Mouse (Mus musculus): ENCODE measurements around the gene Slc22a6. TPM values are rescaled to one million over a fixed set of nuclear protein-coding genes. Genes with fewer than 3 reads are reported as not detected.

Slc22a6 gene
- total and polyA plus RNA-seq, 3 experiments: not detected

GRCm38 (mm10) chr19:8572485-8572884 is 45.4 kb upstream of the Slc22a6 start:
- in situ Hi-C loops (cut with MboI; ENCODE audit: low pct_ligation_motif_present, low pct_unique_long_range_greater_than_20kb, low sequenced_read_pairs): no loop called here
- dilution Hi-C loops (cut with MboI; ENCODE audit: extremely low pct_ligation_motif_present, extremely low pct_unique_long_range_greater_than_20kb, low sequenced_read_pairs): no loop called here
- H3K27ac ChIP-seq (ENCODE audit: insufficient read depth, low read depth): no peak overlapping the region
- H3K9me3 ChIP-seq (replicated peaks; ENCODE audit: low read length): no peaks in the 10 kb centered on the region
- no peak for TF ChIP-seq CTCF (conservative IDR thresholded peaks at IDR 0.05 in 1 of 2, IDR thresholded peaks at IDR 0.05 in 1 of 2; ENCODE audit: low read depth in 2 of 2, low read length in 2 of 2)
- no peak for TF ChIP-seq JUN (IDR thresholded peaks at IDR 0.05; ENCODE audit: insufficient read depth, low read depth, low read length)
- no peak for TF ChIP-seq MXI1 (IDR thresholded peaks at IDR 0.05; ENCODE audit: low read depth, low read length)
- no peak for TF ChIP-seq CHD2 (IDR thresholded peaks at IDR 0.05; ENCODE audit: low read length)
- TF ChIP-seq JUND (conservative IDR thresholded peaks at IDR 0.05; ENCODE audit: low read depth, low read length): no peak
- TF ChIP-seq UBTF (IDR thresholded peaks at IDR 0.05; ENCODE audit: low read depth, low read length): no peak
- TF ChIP-seq NRF1 (IDR thresholded peaks at IDR 0.05; ENCODE audit: low read depth, low read length): no peak
- TF ChIP-seq MAX (IDR thresholded peaks at IDR 0.05; ENCODE audit: low read length): no peak
- TF ChIP-seq MAFK (IDR thresholded peaks at IDR 0.05; ENCODE audit: insufficient replicate concordance, low read length): no peak
- TF ChIP-seq SMC3 (IDR thresholded peaks at IDR 0.05; ENCODE audit: low read depth, low read length): no peak
- TF ChIP-seq POLR2A (IDR thresholded peaks at IDR 0.05; ENCODE audit: low read depth, low read length): no peak
- no peak for TF ChIP-seq USF1 (IDR thresholded peaks at IDR 0.05; ENCODE audit: low read depth, low read length)
- TF ChIP-seq RAD21 (IDR thresholded peaks at IDR 0.05; ENCODE audit: low read depth, low read length): no peak
- TF ChIP-seq MEF2A (IDR thresholded peaks at IDR 0.05; ENCODE audit: borderline replicate concordance, low read depth, low read length): no peak
- TF ChIP-seq GABPA (IDR thresholded peaks at IDR 0.05; ENCODE audit: insufficient replicate concordance, low read depth, low read length): no peak
- TF ChIP-seq POLR2AphosphoS2 (IDR thresholded peaks at IDR 0.05; ENCODE audit: low read depth, low read length): no peak
- no peak for TF ChIP-seq ETS1 (conservative IDR thresholded peaks at IDR 0.05; ENCODE audit: low read depth, low read length)
- no peak for TF ChIP-seq PAX5 (IDR thresholded peaks at IDR 0.05; ENCODE audit: low read length)
- DNase-seq (ENCODE audit: extremely low read depth): no peak
- H3K27me3 ChIP-seq (replicated peaks): no peaks in the 10 kb centered on the region
- no peaks in the 10 kb centered on the region for H3K36me3 ChIP-seq (replicated peaks in 1 of 2; ENCODE audit: control insufficient read depth in 1 of 2, insufficient read depth in 1 of 2, low read length in 1 of 2)
- H3K4me3 ChIP-seq (replicated peaks in 1 of 3; ENCODE audit: low read depth in 2 of 3, low read length in 2 of 3, poor library complexity in 1 of 3): no peak overlapping the region
- H3K9ac ChIP-seq (ENCODE audit: insufficient read depth, low read depth): no peak overlapping the region
- no peak overlapping the region for H3K4me2 ChIP-seq (ENCODE audit: insufficient read depth, low read depth, poor library complexity, severe bottlenecking)
- H3K4me1 ChIP-seq (ENCODE audit: control insufficient read depth in 1 of 2, insufficient read depth in 2 of 2): no peaks in the 10 kb centered on the region
- no peaks in the 10 kb centered on the region for H3K79me2 ChIP-seq (replicated peaks; ENCODE audit: control insufficient read depth, extremely low read depth, insufficient read depth, poor library complexity, severe bottlenecking)

DNA sequence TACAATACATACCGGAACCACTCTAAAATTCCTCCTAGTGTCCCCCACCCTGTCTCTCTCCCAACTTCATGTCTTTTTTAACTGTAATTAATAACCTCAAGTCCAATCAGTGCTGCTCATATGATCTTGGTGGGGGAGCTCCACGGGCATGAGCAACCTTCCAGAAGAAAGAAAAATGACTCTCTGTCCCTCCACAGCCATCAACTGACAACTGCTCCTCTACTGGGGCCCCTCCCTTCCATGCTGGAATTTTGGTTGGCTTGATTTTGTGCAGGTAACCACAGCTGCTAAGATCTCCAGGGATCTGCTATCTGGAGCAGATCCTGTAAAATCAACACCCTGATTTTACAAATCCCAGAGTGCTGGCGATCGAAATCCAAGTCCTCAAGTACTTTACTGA is 40.4 kb upstream of the Slc22a6 start:
- in situ Hi-C loops (cut with MboI; ENCODE audit: low pct_ligation_motif_present, low pct_unique_long_range_greater_than_20kb, low sequenced_read_pairs) (no loop called here), dilution Hi-C loops (cut with MboI; ENCODE audit: extremely low pct_ligation_motif_present, extremely low pct_unique_long_range_greater_than_20kb, low sequenced_read_pairs) (loop anchor here (25.0 kb wide), 1 partner anchor 110 kb away; no protein-coding TSS in a partner anchor)
- no peak for TF ChIP-seq EP300 (IDR thresholded peaks at IDR 0.05; ENCODE audit: low read length)
- no peak for TF ChIP-seq POLR2A (IDR thresholded peaks at IDR 0.05; ENCODE audit: low read depth, low read length)
- TF ChIP-seq RAD21 (IDR thresholded peaks at IDR 0.05; ENCODE audit: low read depth, low read length): no peak
- TF ChIP-seq PAX5 (IDR thresholded peaks at IDR 0.05; ENCODE audit: low read length): no peak
- H3K27ac ChIP-seq (ENCODE audit: insufficient read depth, low read depth): no peak overlapping the region
- H3K4me1 ChIP-seq (ENCODE audit: control insufficient read depth in 1 of 2, insufficient read depth in 2 of 2): 0 out of 4 replicates have a peak, but pooled peaks cover 0 to 3% of the 10 kb centered on the region in 2 experiments
- no peak overlapping the region for H3K4me3 ChIP-seq (replicated peaks in 1 of 3; ENCODE audit: low read depth in 2 of 3, low read length in 2 of 3, poor library complexity in 1 of 3)
- H3K9ac ChIP-seq (ENCODE audit: insufficient read depth, low read depth): no peak overlapping the region
- H3K27me3 ChIP-seq (replicated peaks): no peaks in the 10 kb centered on the region
- no peaks in the 10 kb centered on the region for H3K79me2 ChIP-seq (replicated peaks; ENCODE audit: control insufficient read depth, extremely low read depth, insufficient read depth, poor library complexity, severe bottlenecking)
- no peaks in the 10 kb centered on the region for H3K36me3 ChIP-seq (replicated peaks in 1 of 2; ENCODE audit: control insufficient read depth in 1 of 2, insufficient read depth in 1 of 2, low read length in 1 of 2)
- H3K4me2 ChIP-seq (ENCODE audit: insufficient read depth, low read depth, poor library complexity, severe bottlenecking): no peak overlapping the region
- no peak for DNase-seq (ENCODE audit: extremely low read depth)
- no peaks in the 10 kb centered on the region for H3K9me3 ChIP-seq (replicated peaks; ENCODE audit: low read length)
